Mouse (Mus musculus) MEL (cell line): ENCODE measurements around the gene Bdh1. TPM values are rescaled to one million over a fixed set of nuclear protein-coding genes. Genes with fewer than 3 reads are reported as not detected.
A peak's percentile ranks its signal among the peaks of the same experiment; 100 is the strongest.

Source experiments
- DNase-seq: peaks from one replicate; pipeline ENCODE4 v3.0.0; 2011; ENCODE audit warnings: low read depth, low spot score
- H3K27ac ChIP-seq: 2 replicates; pipeline ENCODE4 v1.5.1; 2012; ENCODE audit warnings: low read depth, mild to moderate bottlenecking, control low read depth, low read length, moderate library complexity; ENCODE audit not compliant: control insufficient read depth
- H3K27me3 ChIP-seq, 2 experiments: fragments of 150-350 bp in 1 of 2; sonication (generic) in 1 of 2; 2 replicates each; pipeline ENCODE4 v1.6.1; 2012; ENCODE audit warnings: low read length in 2 of 2, mild to moderate bottlenecking in 2 of 2, improper control_type of control experiment in 1 of 2, moderate library complexity in 1 of 2; ENCODE audit not compliant: insufficient read depth in 2 of 2, control insufficient read depth in 1 of 2
- H3K36me3 ChIP-seq, 2 experiments: 2 replicates each; pipeline ENCODE4 v1.6.1; 2012 to 2014; ENCODE audit warnings: low read length in 2 of 2, improper control_type of control experiment in 1 of 2, inconsistent platforms in 1 of 2, mild to moderate bottlenecking in 1 of 2; ENCODE audit not compliant: insufficient read depth in 2 of 2, control insufficient read depth in 1 of 2
- H3K4me1 ChIP-seq, 2 experiments: fragments of 150-350 bp in 1 of 2; sonication (generic) in 1 of 2; 2 replicates each; pipeline ENCODE4 v1.6.1; 2012; ENCODE audit warnings: low read length in 2 of 2, improper control_type of control experiment in 1 of 2, mild to moderate bottlenecking in 1 of 2; ENCODE audit not compliant: insufficient read depth in 2 of 2, control insufficient read depth in 1 of 2
- H3K4me3 ChIP-seq, 2 experiments: fragments of 150-350 bp in 1 of 2; sonication (generic) in 1 of 2; 2 replicates each; pipeline ENCODE4 v1.5.1; 2012; ENCODE audit warnings: low read depth in 2 of 2, low read length in 2 of 2, mild to moderate bottlenecking in 2 of 2, moderate library complexity in 2 of 2, control low read depth in 1 of 2, improper control_type of control experiment in 1 of 2; ENCODE audit not compliant: control insufficient read depth in 1 of 2, insufficient read depth in 1 of 2
- H3K79me2 ChIP-seq: 2 replicates; pipeline ENCODE4 v1.6.1; 2012; ENCODE audit warnings: mild to moderate bottlenecking, low read length, moderate library complexity; ENCODE audit not compliant: control insufficient read depth, poor library complexity, insufficient read depth
- H3K9ac ChIP-seq: 2 replicates; pipeline ENCODE4 v1.6.1; 2012; ENCODE audit warnings: low read depth, mild to moderate bottlenecking, control low read depth, low read length, moderate library complexity; ENCODE audit not compliant: control insufficient read depth, poor library complexity, severe bottlenecking
- H3K9me3 ChIP-seq: fragments of 150-350 bp; sonication (generic); replicated peaks from 2 replicates; pipeline ENCODE4 v1.6.1; 2012; ENCODE audit warnings: mild to moderate bottlenecking, low read length, improper control_type of control experiment, moderate library complexity; ENCODE audit not compliant: insufficient read depth
- BHLHE40 ChIP-seq: IDR thresholded peaks from 2 replicates; pipeline ENCODE4 v1.6.1; 2012; ENCODE audit warnings: low read depth, mild to moderate bottlenecking, inconsistent platforms, low read length, improper control_type of control experiment, borderline replicate concordance
- CHD1 ChIP-seq: IDR thresholded peaks from 2 replicates; pipeline ENCODE4 v1.6.1; 2012; ENCODE audit warnings: low read depth, mild to moderate bottlenecking, inconsistent platforms, low read length, improper control_type of control experiment
- CHD2 ChIP-seq: IDR thresholded peaks from 2 replicates; pipeline ENCODE4 v1.6.1; 2011; ENCODE audit warnings: low read length, improper control_type of control experiment
- CTCF ChIP-seq, 3 experiments: IDR thresholded peaks in 2 of 3; conservative IDR thresholded peaks in 1 of 3; 2 replicates each; pipeline ENCODE4 v1.5.1; 2011 to 2012; ENCODE audit warnings: low read length in 3 of 3, low read depth in 2 of 3, mild to moderate bottlenecking in 2 of 3, improper control_type of control experiment in 1 of 3, inconsistent platforms in 1 of 3, mixed read lengths in 1 of 3, moderate library complexity in 1 of 3; ENCODE audit not compliant: control insufficient read depth in 1 of 3, insufficient read depth in 1 of 3, poor library complexity in 1 of 3, severe bottlenecking in 1 of 3
- E2F4 ChIP-seq: IDR thresholded peaks from 2 replicates; pipeline ENCODE4 v1.6.1; 2011; ENCODE audit warnings: low read depth, low read length, improper control_type of control experiment, borderline replicate concordance
- ELF1 ChIP-seq: IDR thresholded peaks from 2 replicates; pipeline ENCODE4 v1.6.1; 2014; ENCODE audit warnings: low read depth, mild to moderate bottlenecking, inconsistent platforms, low read length, improper control_type of control experiment, moderate library complexity
- EP300 ChIP-seq, 2 experiments: IDR thresholded peaks; 2 replicates each; pipeline ENCODE4 v1.6.1; 2011; ENCODE audit warnings: improper control_type of control experiment in 2 of 2, low read length in 2 of 2, low read depth in 1 of 2, mild to moderate bottlenecking in 1 of 2
- ETS1 ChIP-seq: IDR thresholded peaks from 2 replicates; pipeline ENCODE4 v1.6.1; 2012; ENCODE audit warnings: low read depth, mild to moderate bottlenecking, inconsistent platforms, low read length, improper control_type of control experiment, moderate library complexity
- GABPA ChIP-seq: IDR thresholded peaks from 2 replicates; pipeline ENCODE4 v1.6.1; 2012; ENCODE audit warnings: low read depth, mild to moderate bottlenecking, inconsistent platforms, low read length, improper control_type of control experiment, moderate library complexity
- JUND ChIP-seq: IDR thresholded peaks from 2 replicates; pipeline ENCODE4 v1.6.1; 2011; ENCODE audit warnings: low read depth, mild to moderate bottlenecking, improper control_type of control experiment, low read length
- KAT2A ChIP-seq: conservative IDR thresholded peaks from 2 replicates; pipeline ENCODE4 v1.6.1; 2012; ENCODE audit warnings: low read depth, low read length, improper control_type of control experiment, inconsistent platforms
- MAFK ChIP-seq: IDR thresholded peaks from 2 replicates; pipeline ENCODE4 v1.6.1; 2011; ENCODE audit warnings: low read depth, mild to moderate bottlenecking, low read length, improper control_type of control experiment, borderline replicate concordance
- MAX ChIP-seq: IDR thresholded peaks from 2 replicates; pipeline ENCODE4 v1.6.1; 2011; ENCODE audit warnings: low read length, improper control_type of control experiment
- MAZ ChIP-seq: IDR thresholded peaks from 2 replicates; pipeline ENCODE4 v1.6.1; 2012; ENCODE audit warnings: low read depth, mild to moderate bottlenecking, inconsistent platforms, low read length, improper control_type of control experiment
- MEF2A ChIP-seq: IDR thresholded peaks from 2 replicates; pipeline ENCODE4 v1.6.1; 2014; ENCODE audit warnings: low read depth, mild to moderate bottlenecking, inconsistent platforms, low read length, improper control_type of control experiment; ENCODE audit not compliant: poor library complexity, insufficient replicate concordance, severe bottlenecking; ENCODE audit errors: extremely low read depth
- MXI1 ChIP-seq: IDR thresholded peaks from 2 replicates; pipeline ENCODE4 v1.6.1; 2011; ENCODE audit warnings: mild to moderate bottlenecking, low read depth, low read length, improper control_type of control experiment
- MYB ChIP-seq: IDR thresholded peaks from 2 replicates; pipeline ENCODE4 v1.6.1; 2011; ENCODE audit warnings: mild to moderate bottlenecking, low read depth, low read length, improper control_type of control experiment
- NELFE ChIP-seq: IDR thresholded peaks from 2 replicates; pipeline ENCODE4 v1.6.1; 2011; ENCODE audit warnings: low read depth, low read length, improper control_type of control experiment
- NRF1 ChIP-seq: IDR thresholded peaks from 2 replicates; pipeline ENCODE4 v1.6.1; 2014; ENCODE audit warnings: low read depth, mild to moderate bottlenecking, inconsistent platforms, low read length, improper control_type of control experiment, moderate library complexity; ENCODE audit not compliant: poor library complexity, insufficient read depth, severe bottlenecking
- POLR2AphosphoS5 ChIP-seq: IDR thresholded peaks from 2 replicates; pipeline ENCODE4 v1.6.1; 2012; ENCODE audit warnings: low read depth, borderline replicate concordance, mild to moderate bottlenecking, inconsistent platforms, low read length, moderate library complexity, mixed read lengths
- RAD21 ChIP-seq: IDR thresholded peaks from 2 replicates; pipeline ENCODE4 v1.6.1; 2011; ENCODE audit warnings: mild to moderate bottlenecking, low read depth, low read length, improper control_type of control experiment
- RCOR1 ChIP-seq: IDR thresholded peaks from 2 replicates; pipeline ENCODE4 v1.6.1; 2012; ENCODE audit warnings: low read depth, mild to moderate bottlenecking, inconsistent platforms, low read length, improper control_type of control experiment
- SIN3A ChIP-seq: IDR thresholded peaks from 2 replicates; pipeline ENCODE4 v1.6.1; 2012; ENCODE audit warnings: low read length, improper control_type of control experiment, inconsistent platforms
- SMC3 ChIP-seq: IDR thresholded peaks from 2 replicates; pipeline ENCODE4 v1.6.1; 2011; ENCODE audit warnings: low read depth, low read length, improper control_type of control experiment
- TBP ChIP-seq: IDR thresholded peaks from 2 replicates; pipeline ENCODE4 v1.8.0; 2011; ENCODE audit warnings: low read depth, low read length, improper control_type of control experiment
- TCF12 ChIP-seq: IDR thresholded peaks from 2 replicates; pipeline ENCODE4 v1.6.1; 2014; ENCODE audit warnings: low read depth, mild to moderate bottlenecking, inconsistent platforms, low read length, improper control_type of control experiment, moderate library complexity
- USF1 ChIP-seq: IDR thresholded peaks from 2 replicates; pipeline ENCODE4 v1.6.1; 2014; ENCODE audit warnings: low read depth, mild to moderate bottlenecking, inconsistent platforms, low read length, improper control_type of control experiment, moderate library complexity
- USF2 ChIP-seq, 2 experiments: IDR thresholded peaks; 2 replicates each; pipeline ENCODE4 v1.6.1; 2011 to 2012; ENCODE audit warnings: improper control_type of control experiment in 2 of 2, low read length in 2 of 2, borderline replicate concordance in 1 of 2, inconsistent platforms in 1 of 2, low read depth in 1 of 2, mild to moderate bottlenecking in 1 of 2; ENCODE audit not compliant: insufficient read depth in 1 of 2
- ZKSCAN1 ChIP-seq: IDR thresholded peaks from 2 replicates; pipeline ENCODE4 v1.6.1; 2012; ENCODE audit warnings: low read depth, mild to moderate bottlenecking, inconsistent platforms, low read length, improper control_type of control experiment, moderate library complexity
- ZNF384 ChIP-seq: IDR thresholded peaks from 2 replicates; pipeline ENCODE4 v1.6.1; 2012; ENCODE audit warnings: low read depth, mild to moderate bottlenecking, inconsistent platforms, low read length, improper control_type of control experiment
- polyA plus RNA-seq, 2 experiments: library from polyadenylated mRNA; stranded (reverse) in 1 of 2; unstranded in 1 of 2; fragments of >175 nt in 1 of 2; fragments of >200 nt in 1 of 2; gene quantifications; 2 replicates each; pipeline versions ENCODE4 v1.2.1 to v1.2.4; 2012; ENCODE audit warnings: low replicate concordance in 2 of 2, low read depth in 1 of 2; ENCODE audit not compliant: insufficient read length in 2 of 2, insufficient read depth in 1 of 2, missing spikeins in 1 of 2
- total RNA-seq: library from RNA; depleted of rRNA; stranded (reverse); fragments of 300-350 nt; gene quantifications from 2 replicates; pipeline ENCODE4 v1.2.3, GENCODE M21; 2012

Gene Bdh1
- total and polyA plus RNA-seq, 3 experiments, result 67.5 to 187 TPM; not detected in 1

GRCm38 (mm10) chr16:31425508-31425907, 3.4 kb downstream of the Bdh1 start (continued):
- peak; percentile 84 to 96 (median 94) for TF ChIP-seq CTCF (IDR thresholded peaks at IDR 0.05 in 2 of 3, conservative IDR thresholded peaks at IDR 0.05 in 1 of 3; ENCODE audit: control insufficient read depth in 1 of 3, insufficient read depth in 1 of 3, low read depth in 2 of 3, low read length in 3 of 3, poor library complexity in 1 of 3, severe bottlenecking in 1 of 3)
- TF ChIP-seq ZKSCAN1, result no peak
- TF ChIP-seq BHLHE40, result peak; percentile 49; the same call in 1 of the 2 replicates
- no peak for TF ChIP-seq USF2 (IDR thresholded peaks at IDR 0.05; ENCODE audit: borderline replicate concordance in 1 of 2, insufficient read depth in 1 of 2, low read depth in 1 of 2, low read length in 2 of 2)
- 0 out of 2 replicates have a peak, but pooled peaks have one; percentile 35 for TF ChIP-seq ETS1
- TF ChIP-seq MYB, result no peak
- TF ChIP-seq TBP, result no peak
- no peak for TF ChIP-seq E2F4
- peak; percentile 29; the same call in 1 of the 2 replicates for TF ChIP-seq MXI1
- peak; percentile 55; the same call in 1 of the 2 replicates for TF ChIP-seq MAX
- 0 out of 2 replicates have a peak, but pooled peaks have one; percentile 12 for TF ChIP-seq ZNF384
- 0 out of 2 replicates have a peak, but pooled peaks have one; percentile 35 for TF ChIP-seq JUND
- TF ChIP-seq, all 39 proteins: peak for 16

GRCm38 (mm10) chr16:31426496-31427126, 4.5 kb downstream of the Bdh1 start:
- no peak overlapping the region for H3K9ac ChIP-seq
- H3K4me3 ChIP-seq, result no peak overlapping the region
- peak overlapping the region; percentile 25 for H3K27ac ChIP-seq
- peaks cover 12 to 33% of the 10 kb centered on the region in 2 experiments for H3K4me1 ChIP-seq
- H3K27me3 ChIP-seq, result no peaks in the 10 kb centered on the region
- H3K79me2 ChIP-seq, result peaks cover 21% of the 10 kb centered on the region
- peak; percentile 80 for DNase-seq
- no peaks in the 10 kb centered on the region for H3K9me3 ChIP-seq
- H3K36me3 ChIP-seq, result peaks cover 0 to 26% of the 10 kb centered on the region in 2 experiments; a peak in 2 of 4 replicates
- no peak for TF ChIP-seq CHD1
- TF ChIP-seq NELFE, result no peak
- peak; percentile 77; the same call in 1 of the 2 replicates for TF ChIP-seq ETS1
- no peak for TF ChIP-seq USF2 (IDR thresholded peaks at IDR 0.05; ENCODE audit: borderline replicate concordance in 1 of 2, insufficient read depth in 1 of 2, low read depth in 1 of 2, low read length in 2 of 2)
- no peak for TF ChIP-seq NRF1
- TF ChIP-seq KAT2A, result no peak
- no peak for TF ChIP-seq GABPA
- TF ChIP-seq ZKSCAN1, result no peak
- TF ChIP-seq RCOR1, result peak; percentile 90
- peak; percentile 87 for TF ChIP-seq MAZ
- no peak for TF ChIP-seq TBP
- peak; percentile 90 for TF ChIP-seq TCF12
- peak; percentile 78 to 88 for TF ChIP-seq EP300 (IDR thresholded peaks at IDR 0.05; ENCODE audit: low read depth in 1 of 2, low read length in 2 of 2)
- no peak for TF ChIP-seq ELF1
- TF ChIP-seq MYB, result no peak
- TF ChIP-seq MXI1, result no peak; the same call in 1 of the 2 replicates
- no peak for TF ChIP-seq JUND
- TF ChIP-seq MAX, result no peak
- peak; percentile 73 for TF ChIP-seq SIN3A
- no peak for TF ChIP-seq CTCF (IDR thresholded peaks at IDR 0.05 in 2 of 3, conservative IDR thresholded peaks at IDR 0.05 in 1 of 3; ENCODE audit: control insufficient read depth in 1 of 3, insufficient read depth in 1 of 3, low read depth in 2 of 3, low read length in 3 of 3, poor library complexity in 1 of 3, severe bottlenecking in 1 of 3)
- no peak for TF ChIP-seq E2F4
- no peak for TF ChIP-seq MEF2A
- TF ChIP-seq MAFK, result 0 out of 2 replicates have a peak, but pooled peaks have one; percentile 24
- no peak; the same call in 1 of the 2 replicates for TF ChIP-seq CHD2
- peak; percentile 49; the same call in 1 of the 2 replicates for TF ChIP-seq BHLHE40
- no peak for TF ChIP-seq POLR2AphosphoS5
- peak; percentile 55 for TF ChIP-seq USF1
- no peak for TF ChIP-seq SMC3
- TF ChIP-seq RAD21, result no peak
